Mouse (Mus musculus): ENCODE results near the gene Krt23.

Krt23 gene

GRCm38 (mm10) chr11:99454759-99455158 is 38.2 kb downstream of the Krt23 start:
- DNase-seq (ENCODE audit: extremely low read depth, low read depth) = no peak

GRCm38 (mm10) chr11:99454044-99454443 is 38.9 kb downstream of the Krt23 start:
- DNase-seq (ENCODE audit: extremely low read depth, low read depth) = no peak

- DNase-seq (ENCODE audit: extremely low read depth, low read depth) = no peak
These were observed 44.2 kb downstream of the Krt23 start for GRCm38 (mm10) chr11:99448769-99449168.

- DNase-seq (ENCODE audit: extremely low read depth, low read depth) = no peak
These were observed 51.7 kb downstream of the Krt23 start for GRCm38 (mm10) chr11:99441220-99441619.

GRCm38 (mm10) chr11:99439465-99439864 is 53.5 kb downstream of the Krt23 start:
- no peak for DNase-seq (ENCODE audit: extremely low read depth, low read depth)

- DNase-seq (ENCODE audit: extremely low read depth, low read depth) = no peak
These were observed 55.0 kb downstream of the Krt23 start, which contains the start of gene Krt20 for GRCm38 (mm10) chr11:99437972-99438371. Krt20 (minus strand) TSS chr11:99438150.

- DNase-seq (ENCODE audit: extremely low read depth, low read depth) = no peak
These were observed 56.3 kb downstream of the Krt23 start for GRCm38 (mm10) chr11:99436625-99437024.

GRCm38 (mm10) chr11:99430670-99431069 is 62.3 kb downstream of the Krt23 start:
- DNase-seq (ENCODE audit: extremely low read depth, low read depth) = no peak
